Mouse (Mus musculus) bone marrow, adult 2 months (tissue): ENCODE data around the gene Gpc6.

ENCODE experiments used
- CTCF ChIP-seq: fragments of 200-500 bp; IDR thresholded peaks from 2 replicates; pipeline ENCODE4 v1.5.1; 2011; ENCODE audit warnings: low read length, control low read depth; ENCODE audit not compliant: control insufficient read depth, insufficient read depth
- POLR2A ChIP-seq: fragments of 200-500 bp; IDR thresholded peaks from 2 replicates; pipeline ENCODE4 v1.6.1; 2011; ENCODE audit warnings: low read depth, mild to moderate bottlenecking, control low read depth, low read length, borderline replicate concordance; ENCODE audit not compliant: control insufficient read depth

DNA sequence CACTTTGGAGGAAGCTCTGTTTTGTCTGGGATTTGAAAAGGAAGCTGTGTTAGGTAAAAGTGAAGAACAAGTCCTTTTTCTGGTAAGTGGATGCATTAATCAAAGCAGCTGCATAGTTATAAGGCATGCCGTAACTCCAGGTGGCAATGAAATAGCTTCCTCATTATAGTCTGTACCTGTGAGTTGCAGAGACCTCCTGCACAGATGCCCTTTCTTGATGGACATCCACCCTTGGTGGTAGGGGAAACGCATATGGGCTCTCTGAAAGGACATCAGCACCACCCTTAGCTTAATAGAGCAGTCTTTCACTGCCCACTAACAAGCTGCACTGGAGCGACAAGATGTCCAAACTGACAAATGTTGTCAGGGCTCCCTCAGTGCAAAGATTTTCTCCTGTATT, 83.7 kb downstream of the Gpc6 start:
- TF ChIP-seq CTCF (no peak), POLR2A (no peak)
